Mouse (Mus musculus): ENCODE results near the gene Ddah2. TPM values are rescaled to one million over a fixed set of nuclear protein-coding genes. Genes with fewer than 3 reads are reported as not detected.

The Ddah2 gene
- polyA plus RNA-seq, 2 experiments: 12.0 to 16.1 TPM

- Histone ChIP-seq H3K4me3 (ENCODE audit: insufficient read depth in 1 of 2, low read depth in 2 of 2, low read length in 2 of 2) (no peak overlapping the region), H3K9ac (replicated peaks) (peak overlapping the region; percentile 25), H3K9me3 (ENCODE audit: control insufficient read depth, low read length) (no peaks in the 10 kb centered on the region), H3K4me2 (ENCODE audit: low read depth) (peak overlapping the region; percentile 48), H3K36me3 (replicated peaks; ENCODE audit: control insufficient read depth, insufficient read depth, low read depth) (peaks cover 13% of the 10 kb centered on the region), H3K27me3 (ENCODE audit: control insufficient read depth, insufficient read depth, low read length) (no peaks in the 10 kb centered on the region), H3K27ac (peak overlapping the region; percentile 67), H3K4me1 (replicated peaks; ENCODE audit: control insufficient read depth in 2 of 2, insufficient read depth in 2 of 2, low read length in 1 of 2) (peaks cover 25 to 34% of the 10 kb centered on the region in 2 experiments)
- TF ChIP-seq EP300 (IDR thresholded peaks at IDR 0.05; ENCODE audit: low read depth) (no peak), CTCF (IDR thresholded peaks at IDR 0.05; ENCODE audit: low read depth) (no peak)
- no peak for DNase-seq (ENCODE audit: low read depth in 3 of 3, low spot score in 3 of 3)
- WGBS (ENCODE audit: insufficient replicate concordance): 66% methylated on average over 7 of the region's 7 CpGs
- ATAC-seq (ENCODE audit: insufficient read depth): no peak; the same call in 1 of the 2 replicates
Measured at GRCm38 (mm10) chr17:35104079-35104478, 45.2 kb downstream of the Ddah2 start.

- Histone ChIP-seq H3K27ac (peak overlapping the region; percentile 67), H3K4me2 (ENCODE audit: low read depth) (peak overlapping the region; percentile 48), H3K9me3 (ENCODE audit: control insufficient read depth, low read length) (no peaks in the 10 kb centered on the region), H3K4me3 (ENCODE audit: insufficient read depth in 1 of 2, low read depth in 2 of 2, low read length in 2 of 2) (no peak overlapping the region), H3K36me3 (replicated peaks; ENCODE audit: control insufficient read depth, insufficient read depth, low read depth) (peaks cover 13% of the 10 kb centered on the region), H3K9ac (replicated peaks) (peak overlapping the region; percentile 53), H3K4me1 (replicated peaks; ENCODE audit: control insufficient read depth in 2 of 2, insufficient read depth in 2 of 2, low read length in 1 of 2) (peaks cover 25 to 34% of the 10 kb centered on the region in 2 experiments), H3K27me3 (ENCODE audit: control insufficient read depth, insufficient read depth, low read length) (no peaks in the 10 kb centered on the region)
- DNase-seq (ENCODE audit: low read depth in 3 of 3, low spot score in 3 of 3): peak; percentile 74 to 79 (median 78)
- 18% methylated on average over 6 of the region's 6 CpGs for WGBS (ENCODE audit: insufficient replicate concordance)
- peak; percentile 91 for TF ChIP-seq EP300 (IDR thresholded peaks at IDR 0.05; ENCODE audit: low read depth)
- TF ChIP-seq CTCF (IDR thresholded peaks at IDR 0.05; ENCODE audit: low read depth): no peak
- peak; percentile 89 for ATAC-seq (ENCODE audit: insufficient read depth)
Measured at GRCm38 (mm10) chr17:35104754-35105153, 45.9 kb downstream of the Ddah2 start.

DNA sequence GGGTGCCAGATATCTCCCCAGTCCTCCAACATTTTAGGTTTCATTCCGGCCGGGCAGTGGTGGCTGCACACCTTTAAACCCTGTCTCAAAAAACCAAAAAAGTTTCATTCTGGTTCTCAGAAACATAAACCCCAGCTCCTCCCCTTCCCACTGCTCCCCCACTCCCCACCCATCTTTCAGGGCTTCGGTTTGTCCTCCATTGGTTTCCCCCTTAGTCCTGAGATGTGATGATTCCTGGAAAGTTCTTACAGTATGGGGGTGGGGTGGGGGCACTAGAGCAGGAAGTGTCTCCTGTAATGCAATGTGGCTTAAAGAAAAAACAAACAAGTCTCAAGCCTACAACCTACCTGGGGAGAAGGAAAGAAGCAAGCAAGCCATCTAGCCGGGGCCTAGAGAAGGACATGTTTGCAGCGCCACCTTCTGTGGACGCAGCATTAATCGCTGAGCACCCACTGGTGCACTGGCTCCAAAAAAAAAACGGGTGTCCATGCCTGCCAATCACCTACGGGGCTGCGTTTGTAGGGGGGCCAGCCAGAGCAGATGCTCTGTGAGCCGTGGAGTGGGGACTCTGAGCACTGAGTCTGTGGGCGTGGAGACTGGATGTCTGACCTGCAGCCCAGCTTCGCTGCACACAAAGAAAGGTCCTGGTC, 47.0 kb downstream of the Ddah2 start:
- peak; percentile 87 for TF ChIP-seq CTCF (IDR thresholded peaks at IDR 0.05; ENCODE audit: low read depth)
- TF ChIP-seq EP300 (IDR thresholded peaks at IDR 0.05; ENCODE audit: low read depth): no peak
- WGBS (ENCODE audit: insufficient replicate concordance): 21% methylated on average over 13 of the region's 13 CpGs
- peaks cover 25 to 34% of the 10 kb centered on the region in 2 experiments for H3K4me1 ChIP-seq (replicated peaks; ENCODE audit: control insufficient read depth in 2 of 2, insufficient read depth in 2 of 2, low read length in 1 of 2)
- ATAC-seq (ENCODE audit: insufficient read depth): no peak
- H3K9me3 ChIP-seq (ENCODE audit: control insufficient read depth, low read length): no peaks in the 10 kb centered on the region
- H3K9ac ChIP-seq (replicated peaks): peak overlapping the region; percentile 6; the same call in 1 of the 2 replicates
- peaks cover 8% of the 10 kb centered on the region for H3K36me3 ChIP-seq (replicated peaks; ENCODE audit: control insufficient read depth, insufficient read depth, low read depth)
- H3K4me3 ChIP-seq (ENCODE audit: insufficient read depth in 1 of 2, low read depth in 2 of 2, low read length in 2 of 2): no peak overlapping the region
- H3K4me2 ChIP-seq (ENCODE audit: low read depth): peak overlapping the region; percentile 32; the same call in 1 of the 2 replicates
- peak in 1 of 3 experiments; percentile 40 for DNase-seq (ENCODE audit: low read depth in 3 of 3, low spot score in 3 of 3)
- no peaks in the 10 kb centered on the region for H3K27me3 ChIP-seq (ENCODE audit: control insufficient read depth, insufficient read depth, low read length)
- H3K27ac ChIP-seq: peak overlapping the region; percentile 67

DNA sequence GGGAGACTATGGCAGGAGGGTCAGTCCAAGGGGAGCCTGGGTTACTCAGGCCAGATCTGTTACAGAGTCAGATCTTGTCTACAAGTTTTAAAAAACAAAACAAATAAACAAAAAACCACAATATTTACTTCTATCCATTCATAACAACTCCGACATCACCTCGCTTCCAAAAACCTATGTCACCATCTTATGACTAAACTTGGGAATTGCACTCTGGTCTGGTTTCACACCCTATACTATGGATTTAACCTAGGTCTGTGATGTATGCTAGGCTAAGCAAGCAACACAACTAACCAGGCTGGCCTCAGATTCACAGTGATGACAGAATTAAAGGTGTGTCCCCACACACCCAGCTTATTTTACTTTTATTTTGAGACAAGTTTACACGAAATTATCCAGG, 47.7 kb downstream of the Ddah2 start:
- DNase-seq (ENCODE audit: low read depth in 3 of 3, low spot score in 3 of 3) (no peak), ATAC-seq (ENCODE audit: insufficient read depth) (no peak)
- Histone ChIP-seq H3K9me3 (ENCODE audit: control insufficient read depth, low read length) (no peaks in the 10 kb centered on the region), H3K4me1 (replicated peaks; ENCODE audit: control insufficient read depth in 2 of 2, insufficient read depth in 2 of 2, low read length in 1 of 2) (peaks cover 25 to 34% of the 10 kb centered on the region in 2 experiments), H3K4me3 (ENCODE audit: insufficient read depth in 1 of 2, low read depth in 2 of 2, low read length in 2 of 2) (no peak overlapping the region), H3K36me3 (replicated peaks; ENCODE audit: control insufficient read depth, insufficient read depth, low read depth) (peaks cover 3% of the 10 kb centered on the region), H3K27ac (no peak overlapping the region), H3K4me2 (ENCODE audit: low read depth) (no peak overlapping the region), H3K27me3 (ENCODE audit: control insufficient read depth, insufficient read depth, low read length) (no peaks in the 10 kb centered on the region), H3K9ac (replicated peaks) (no peak overlapping the region)
- no peak for TF ChIP-seq CTCF (IDR thresholded peaks at IDR 0.05; ENCODE audit: low read depth)
- 68% methylated on average over 3 of the region's 3 CpGs for WGBS (ENCODE audit: insufficient replicate concordance)

DNA sequence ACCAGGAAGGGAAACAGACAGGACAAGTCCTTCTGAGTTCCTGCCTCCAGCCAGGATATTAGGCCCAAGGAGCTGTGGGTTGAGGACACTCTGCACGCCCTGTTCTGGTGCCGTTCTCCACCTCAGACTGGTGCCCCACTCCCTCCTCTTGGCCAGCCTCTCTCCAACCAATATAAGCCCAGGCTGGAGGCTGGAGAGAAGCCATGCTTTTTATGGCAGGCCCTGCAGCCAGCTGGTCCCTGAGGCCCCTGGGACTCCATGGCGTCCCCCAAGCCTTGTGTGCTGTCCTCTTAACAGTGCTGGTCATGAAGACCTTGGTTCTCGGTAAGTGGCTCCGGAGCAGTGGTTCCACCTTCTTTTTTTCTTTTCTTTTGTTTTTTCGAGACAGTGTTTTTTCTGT, 49.3 kb downstream of the Ddah2 start, which contains the start of gene Ly6g5c:
TSS of gene Ly6g5c (plus strand) at position 183 of the 400 bp plus-strand sequence.
- Histone ChIP-seq H3K4me2 (ENCODE audit: low read depth) (no peak within 1 kb of the TSS), H3K4me3 (ENCODE audit: insufficient read depth in 1 of 2, low read depth in 2 of 2, low read length in 2 of 2) (no peak within 1 kb of the TSS), H3K9me3 (ENCODE audit: control insufficient read depth, low read length) (no peaks in the 10 kb centered on the region), H3K27ac (no peak within 1 kb of the TSS), H3K4me1 (replicated peaks; ENCODE audit: control insufficient read depth in 2 of 2, insufficient read depth in 2 of 2, low read length in 1 of 2) (peaks cover 25 to 32% of the 10 kb centered on the region in 2 experiments), H3K9ac (replicated peaks) (no peak within 1 kb of the TSS), H3K27me3 (ENCODE audit: control insufficient read depth, insufficient read depth, low read length) (no peaks in the 10 kb centered on the region), H3K36me3 (replicated peaks; ENCODE audit: control insufficient read depth, insufficient read depth, low read depth) (no peaks in the 10 kb centered on the region)
- ATAC-seq (ENCODE audit: insufficient read depth) (no peak), DNase-seq (ENCODE audit: low read depth in 3 of 3, low spot score in 3 of 3) (no peak)
- WGBS (ENCODE audit: insufficient replicate concordance): 76% methylated on average over 6 of the region's 6 CpGs
- TF ChIP-seq EP300 (IDR thresholded peaks at IDR 0.05; ENCODE audit: low read depth): no peak
- no peak for TF ChIP-seq CTCF (IDR thresholded peaks at IDR 0.05; ENCODE audit: low read depth)

Other genes with a start within 250 kb of the Ddah2 start
Only the 30 nearest of the 45 such genes appear.
- gene Slc44a4, start 144.6 kb upstream of the Ddah2 start, polyA plus RNA-seq (2012; rRNA removed): 1.0 and 1.6 TPM in 2 replicates
- gene Slc44a4, start 144.6 kb upstream of the Ddah2 start, polyA plus RNA-seq (2014; fragmentation: Nextera tagmentation; extraction: Ambion mirVana): 2.5 and 2.7 TPM in 2 replicates
- 9.7 and 11.0 TPM in 2 replicates for gene Neu1, start 127.8 kb upstream of the Ddah2 start, polyA plus RNA-seq (2012; rRNA removed)
- 10.1 and 10.4 TPM in 2 replicates for gene Neu1, start 127.8 kb upstream of the Ddah2 start, polyA plus RNA-seq (2014; fragmentation: Nextera tagmentation; extraction: Ambion mirVana)
- 1.5 and 3.5 TPM in 2 replicates for gene Hspa1b, start 99.8 kb upstream of the Ddah2 start, polyA plus RNA-seq (2012; rRNA removed)
- not detected in 2 replicates for gene Hspa1b, start 99.8 kb upstream of the Ddah2 start, polyA plus RNA-seq (2014; fragmentation: Nextera tagmentation; extraction: Ambion mirVana)
- gene Gm20481, start 89.1 kb upstream of the Ddah2 start, polyA plus RNA-seq (2012; rRNA removed): not detected in 2 replicates
- gene Gm20481, start 89.1 kb upstream of the Ddah2 start, polyA plus RNA-seq (2014; fragmentation: Nextera tagmentation; extraction: Ambion mirVana): not detected in 2 replicates
- gene Hspa1a, start 86.9 kb upstream of the Ddah2 start, polyA plus RNA-seq (2012; rRNA removed): 0.90 and 2.5 TPM in 2 replicates
- 0.38 and 0.41 TPM in 2 replicates for gene Hspa1a, start 86.9 kb upstream of the Ddah2 start, polyA plus RNA-seq (2014; fragmentation: Nextera tagmentation; extraction: Ambion mirVana)
- 0.02 TPM in 1 of 2 replicates, not detected in the other for gene Hspa1l, start 86.3 kb upstream of the Ddah2 start, polyA plus RNA-seq (2012; rRNA removed)
- gene Hspa1l, start 86.3 kb upstream of the Ddah2 start, polyA plus RNA-seq (2014; fragmentation: Nextera tagmentation; extraction: Ambion mirVana): 0.19 and 0.25 TPM in 2 replicates
- gene Lsm2, start 77.2 kb upstream of the Ddah2 start, polyA plus RNA-seq (2012; rRNA removed): 81.5 and 121 TPM in 2 replicates
- gene Lsm2, start 77.2 kb upstream of the Ddah2 start, polyA plus RNA-seq (2014; fragmentation: Nextera tagmentation; extraction: Ambion mirVana): 122 and 132 TPM in 2 replicates
- gene Vars, start 58.0 kb upstream of the Ddah2 start, polyA plus RNA-seq (2012; rRNA removed): 58.2 and 67.6 TPM in 2 replicates
- gene Vars, start 58.0 kb upstream of the Ddah2 start, polyA plus RNA-seq (2014; fragmentation: Nextera tagmentation; extraction: Ambion mirVana): 61.7 and 77.3 TPM in 2 replicates
- gene Vwa7, start 42.5 kb upstream of the Ddah2 start, polyA plus RNA-seq (2012; rRNA removed): 0.12 and 0.18 TPM in 2 replicates
- 0.09 TPM in 1 of 2 replicates, not detected in the other for gene Vwa7, start 42.5 kb upstream of the Ddah2 start, polyA plus RNA-seq (2014; fragmentation: Nextera tagmentation; extraction: Ambion mirVana)
- gene Sapcd1, start 31.0 kb upstream of the Ddah2 start, polyA plus RNA-seq (2012; rRNA removed): 2.3 and 2.7 TPM in 2 replicates
- gene Sapcd1, start 31.0 kb upstream of the Ddah2 start, polyA plus RNA-seq (2014; fragmentation: Nextera tagmentation; extraction: Ambion mirVana): 2.5 and 2.7 TPM in 2 replicates
- gene Msh5, start 12.3 kb upstream of the Ddah2 start, polyA plus RNA-seq (2012; rRNA removed): 3.3 and 4.3 TPM in 2 replicates
- 2.3 and 2.9 TPM in 2 replicates for gene Msh5, start 12.3 kb upstream of the Ddah2 start, polyA plus RNA-seq (2014; fragmentation: Nextera tagmentation; extraction: Ambion mirVana)
- gene Clic1, start 9.1 kb upstream of the Ddah2 start, polyA plus RNA-seq (2012; rRNA removed): 76.4 and 78.0 TPM in 2 replicates
- gene Clic1, start 9.1 kb upstream of the Ddah2 start, polyA plus RNA-seq (2014; fragmentation: Nextera tagmentation; extraction: Ambion mirVana): 38.1 and 39.9 TPM in 2 replicates
- 0.26 and 0.48 TPM in 2 replicates for gene Ly6g6c, start 6.4 kb downstream of the Ddah2 start, polyA plus RNA-seq (2012; rRNA removed)
- 0.24 and 0.37 TPM in 2 replicates for gene Ly6g6c, start 6.4 kb downstream of the Ddah2 start, polyA plus RNA-seq (2014; fragmentation: Nextera tagmentation; extraction: Ambion mirVana)
- gene Mpig6b, start 7.1 kb downstream of the Ddah2 start, polyA plus RNA-seq (2012; rRNA removed): 2.3 and 2.6 TPM in 2 replicates
- 4.0 and 6.6 TPM in 2 replicates for gene Mpig6b, start 7.1 kb downstream of the Ddah2 start, polyA plus RNA-seq (2014; fragmentation: Nextera tagmentation; extraction: Ambion mirVana)
- 0.08 and 0.32 TPM in 2 replicates for gene Ly6g6e, start 17.9 kb downstream of the Ddah2 start, polyA plus RNA-seq (2012; rRNA removed)
- not detected in 2 replicates for gene Ly6g6e, start 17.9 kb downstream of the Ddah2 start, polyA plus RNA-seq (2014; fragmentation: Nextera tagmentation; extraction: Ambion mirVana)
- gene Ly6g6d, start 19.0 kb downstream of the Ddah2 start, polyA plus RNA-seq (2012; rRNA removed): 0.95 and 1.2 TPM in 2 replicates
- 0.28 and 0.77 TPM in 2 replicates for gene Ly6g6d, start 19.0 kb downstream of the Ddah2 start, polyA plus RNA-seq (2014; fragmentation: Nextera tagmentation; extraction: Ambion mirVana)
- gene Ly6g6f, start 26.6 kb downstream of the Ddah2 start, polyA plus RNA-seq (2012; rRNA removed): 4.1 and 5.1 TPM in 2 replicates
- 5.0 and 6.3 TPM in 2 replicates for gene Ly6g6f, start 26.6 kb downstream of the Ddah2 start, polyA plus RNA-seq (2014; fragmentation: Nextera tagmentation; extraction: Ambion mirVana)
- gene Abhd16a, start 30.2 kb downstream of the Ddah2 start, polyA plus RNA-seq (2012; rRNA removed): 29.1 and 30.0 TPM in 2 replicates
- gene Abhd16a, start 30.2 kb downstream of the Ddah2 start, polyA plus RNA-seq (2014; fragmentation: Nextera tagmentation; extraction: Ambion mirVana): 42.3 and 44.3 TPM in 2 replicates
- gene Ly6g5c, start 49.2 kb downstream of the Ddah2 start, polyA plus RNA-seq (2012; rRNA removed): not detected in 2 replicates
- gene Ly6g5c, start 49.2 kb downstream of the Ddah2 start, polyA plus RNA-seq (2014; fragmentation: Nextera tagmentation; extraction: Ambion mirVana): not detected in 2 replicates
- gene Ly6g5b, start 56.4 kb downstream of the Ddah2 start, polyA plus RNA-seq (2012; rRNA removed): 0.57 and 0.70 TPM in 2 replicates
- 0.27 TPM in 1 of 2 replicates, not detected in the other for gene Ly6g5b, start 56.4 kb downstream of the Ddah2 start, polyA plus RNA-seq (2014; fragmentation: Nextera tagmentation; extraction: Ambion mirVana)
- gene Gpank1, start 62.4 kb downstream of the Ddah2 start, polyA plus RNA-seq (2012; rRNA removed): 8.9 and 10.0 TPM in 2 replicates
- 12.2 and 12.7 TPM in 2 replicates for gene Gpank1, start 62.4 kb downstream of the Ddah2 start, polyA plus RNA-seq (2014; fragmentation: Nextera tagmentation; extraction: Ambion mirVana)
- gene Csnk2b, start 63.0 kb downstream of the Ddah2 start, polyA plus RNA-seq (2012; rRNA removed): 79.2 and 106 TPM in 2 replicates
- 127 and 142 TPM in 2 replicates for gene Csnk2b, start 63.0 kb downstream of the Ddah2 start, polyA plus RNA-seq (2014; fragmentation: Nextera tagmentation; extraction: Ambion mirVana)
- gene D17H6S53E, start 67.3 kb downstream of the Ddah2 start, polyA plus RNA-seq (2012; rRNA removed): 0.75 and 1.5 TPM in 2 replicates
- gene D17H6S53E, start 67.3 kb downstream of the Ddah2 start, polyA plus RNA-seq (2014; fragmentation: Nextera tagmentation; extraction: Ambion mirVana): 1.3 and 1.5 TPM in 2 replicates
- 285 and 317 TPM in 2 replicates for gene Apom, start 73.0 kb downstream of the Ddah2 start, polyA plus RNA-seq (2012; rRNA removed)
- gene Apom, start 73.0 kb downstream of the Ddah2 start, polyA plus RNA-seq (2014; fragmentation: Nextera tagmentation; extraction: Ambion mirVana): 750 and 763 TPM in 2 replicates
- gene Bag6, start 76.1 kb downstream of the Ddah2 start, polyA plus RNA-seq (2012; rRNA removed): 45.7 and 48.1 TPM in 2 replicates
- gene Bag6, start 76.1 kb downstream of the Ddah2 start, polyA plus RNA-seq (2014; fragmentation: Nextera tagmentation; extraction: Ambion mirVana): 22.9 and 30.5 TPM in 2 replicates
- gene Prrc2a, start 105.9 kb downstream of the Ddah2 start, polyA plus RNA-seq (2012; rRNA removed): 61.4 and 67.5 TPM in 2 replicates
- 33.4 and 46.0 TPM in 2 replicates for gene Prrc2a, start 105.9 kb downstream of the Ddah2 start, polyA plus RNA-seq (2014; fragmentation: Nextera tagmentation; extraction: Ambion mirVana)
- gene Aif1, start 117.0 kb downstream of the Ddah2 start, polyA plus RNA-seq (2012; rRNA removed): 3.1 and 8.1 TPM in 2 replicates
- 18.6 and 20.7 TPM in 2 replicates for gene Aif1, start 117.0 kb downstream of the Ddah2 start, polyA plus RNA-seq (2014; fragmentation: Nextera tagmentation; extraction: Ambion mirVana)
- gene Lst1, start 129.4 kb downstream of the Ddah2 start, polyA plus RNA-seq (2012; rRNA removed): 25.6 and 37.4 TPM in 2 replicates
- 32.8 and 37.7 TPM in 2 replicates for gene Lst1, start 129.4 kb downstream of the Ddah2 start, polyA plus RNA-seq (2014; fragmentation: Nextera tagmentation; extraction: Ambion mirVana)
- gene Ltb, start 135.4 kb downstream of the Ddah2 start, polyA plus RNA-seq (2012; rRNA removed): 0.47 and 0.70 TPM in 2 replicates
- 0.28 and 0.64 TPM in 2 replicates for gene Ltb, start 135.4 kb downstream of the Ddah2 start, polyA plus RNA-seq (2014; fragmentation: Nextera tagmentation; extraction: Ambion mirVana)
- gene Tnf, start 143.0 kb downstream of the Ddah2 start, polyA plus RNA-seq (2012; rRNA removed): 0.42 and 0.73 TPM in 2 replicates
- gene Tnf, start 143.0 kb downstream of the Ddah2 start, polyA plus RNA-seq (2014; fragmentation: Nextera tagmentation; extraction: Ambion mirVana): 0.15 and 0.43 TPM in 2 replicates

All from liver, embryonic 14.5 days (tissue).